Mouse (Mus musculus) 416B (cell line): ENCODE results near the gene Gp1ba.

Experiments used
- DNase-seq: peaks from one replicate; pipeline ENCODE4 v3.0.0; 2011; ENCODE audit warnings: low read depth

Gp1ba gene

GRCm38 (mm10) chr11:70670483-70670882 is 31.6 kb downstream of the Gp1ba start:
- no peak for DNase-seq

DNA sequence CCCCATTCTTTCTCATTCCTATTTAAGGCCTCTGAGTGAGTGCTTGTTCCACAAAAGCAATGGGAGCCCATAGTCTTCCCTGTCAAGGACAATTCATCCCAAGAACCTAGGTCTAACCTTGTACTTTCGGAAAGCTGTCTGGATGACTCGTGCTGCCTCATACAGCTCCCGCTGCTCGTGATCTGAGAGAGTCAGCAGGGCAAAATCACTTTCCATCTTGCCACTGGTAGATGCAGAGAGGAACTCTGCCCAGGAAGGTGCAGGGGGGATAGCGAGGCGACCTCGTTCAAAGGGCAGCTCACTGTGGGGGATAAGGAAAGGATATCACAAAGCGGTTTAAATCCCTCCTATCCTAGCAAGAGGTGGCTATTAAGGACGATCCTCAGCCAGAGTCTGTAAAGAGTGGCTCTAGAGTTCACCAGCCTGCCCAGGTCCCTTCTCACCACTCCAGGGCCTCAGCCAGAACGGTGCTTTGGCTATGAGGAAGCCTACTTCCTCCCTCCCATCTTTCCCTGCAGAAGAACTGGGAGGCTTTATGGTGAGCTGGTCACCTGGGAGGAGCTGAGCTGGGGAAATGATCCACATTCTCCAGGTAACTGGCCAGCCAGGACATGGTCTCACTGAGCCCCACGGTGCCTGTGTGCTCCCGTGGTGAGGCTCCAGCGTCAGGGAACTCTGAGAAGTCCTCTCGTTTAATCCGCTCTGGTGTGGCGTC is 32.6 kb downstream of the Gp1ba start:
- no peak for DNase-seq

GRCm38 (mm10) chr11:70674014-70674413 is 35.1 kb downstream of the Gp1ba start:
- no peak for DNase-seq

- DNase-seq, result no peak
Observed at GRCm38 (mm10) chr11:70674501-70674900, 35.6 kb downstream of the Gp1ba start.

- DNase-seq, result no peak
Observed at GRCm38 (mm10) chr11:70678092-70678491, 39.2 kb downstream of the Gp1ba start.

DNA sequence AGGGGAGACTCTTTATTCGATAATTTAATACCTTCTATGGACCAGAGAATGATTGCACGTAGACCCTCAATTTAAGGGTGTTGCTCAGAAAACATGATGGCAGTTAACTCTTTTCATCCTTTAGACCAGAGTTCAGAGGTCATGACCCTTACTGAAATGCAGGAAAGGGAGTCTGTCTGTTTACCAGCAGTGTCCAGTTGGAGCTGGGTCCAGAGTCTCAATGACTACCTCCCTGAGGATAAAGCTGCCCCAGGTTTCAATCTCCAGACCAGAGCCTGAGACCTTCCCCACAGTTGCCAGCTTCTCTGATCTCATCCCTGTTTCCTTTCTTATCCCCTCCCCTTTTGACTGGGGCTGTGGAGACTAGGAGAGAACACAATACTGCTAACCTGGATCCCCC is 39.7 kb downstream of the Gp1ba start:
- DNase-seq, result no peak

DNA sequence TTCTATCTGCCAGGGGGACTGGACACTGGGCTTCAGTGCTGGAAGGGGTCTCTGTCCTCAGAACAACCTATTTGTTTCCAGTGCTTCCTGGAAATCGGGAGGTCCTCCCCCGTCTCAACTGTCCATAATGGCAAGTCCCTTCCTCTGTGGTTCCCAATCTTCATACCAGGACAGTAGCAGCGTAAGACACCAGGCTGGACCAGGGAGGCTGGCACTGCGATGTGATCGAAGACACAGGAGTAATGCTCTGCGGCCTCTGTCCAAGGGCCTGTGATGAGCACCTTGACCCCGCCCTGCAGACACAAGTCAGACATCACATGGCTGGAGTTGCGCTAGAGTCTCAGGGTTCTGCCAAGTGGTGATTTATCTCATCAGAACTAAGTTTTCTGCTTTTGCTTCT is 40.4 kb downstream of the Gp1ba start:
- no peak for DNase-seq

DNA sequence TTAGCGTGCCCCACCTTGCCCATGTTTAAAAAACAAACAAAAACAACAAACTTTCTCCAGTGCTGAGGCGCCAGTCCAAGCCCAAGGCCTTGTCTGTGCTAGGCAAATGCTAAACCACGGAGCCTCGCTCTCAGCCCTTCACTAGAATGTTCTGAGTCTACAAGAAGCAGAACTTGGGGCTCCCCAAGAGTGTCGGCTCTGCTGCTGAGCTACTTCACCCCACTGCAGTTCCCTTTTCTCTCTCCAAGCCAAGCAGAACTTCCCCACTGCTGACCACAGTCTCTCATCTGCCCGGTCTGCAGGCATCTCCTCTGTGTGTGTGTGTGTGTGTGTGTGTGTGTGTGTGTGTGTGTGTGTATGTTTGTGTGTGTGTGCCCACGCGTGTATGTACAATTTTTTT is 41.0 kb downstream of the Gp1ba start:
- DNase-seq, result peak; percentile 84

DNA sequence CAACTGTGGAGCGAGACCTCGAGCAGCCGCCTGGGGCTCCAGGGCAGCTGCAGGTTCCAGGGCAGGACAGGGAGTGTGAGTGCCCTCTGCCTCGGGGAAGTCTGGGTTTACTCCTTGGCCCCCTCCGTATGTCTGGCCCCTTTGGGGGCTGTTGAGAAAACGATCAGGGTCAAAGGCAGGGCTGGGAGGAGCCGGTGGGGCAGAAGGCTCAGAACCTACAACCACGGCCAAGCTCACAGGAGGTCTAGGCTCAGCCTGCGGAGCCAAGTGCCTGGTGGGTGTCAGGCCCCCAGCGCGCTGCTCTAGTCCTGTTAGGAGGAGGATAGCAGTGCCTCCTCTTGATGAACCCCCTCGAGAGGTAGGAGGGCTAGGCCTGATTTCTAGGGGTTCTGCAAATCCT is 42.2 kb downstream of the Gp1ba start:
- no peak for DNase-seq

DNA sequence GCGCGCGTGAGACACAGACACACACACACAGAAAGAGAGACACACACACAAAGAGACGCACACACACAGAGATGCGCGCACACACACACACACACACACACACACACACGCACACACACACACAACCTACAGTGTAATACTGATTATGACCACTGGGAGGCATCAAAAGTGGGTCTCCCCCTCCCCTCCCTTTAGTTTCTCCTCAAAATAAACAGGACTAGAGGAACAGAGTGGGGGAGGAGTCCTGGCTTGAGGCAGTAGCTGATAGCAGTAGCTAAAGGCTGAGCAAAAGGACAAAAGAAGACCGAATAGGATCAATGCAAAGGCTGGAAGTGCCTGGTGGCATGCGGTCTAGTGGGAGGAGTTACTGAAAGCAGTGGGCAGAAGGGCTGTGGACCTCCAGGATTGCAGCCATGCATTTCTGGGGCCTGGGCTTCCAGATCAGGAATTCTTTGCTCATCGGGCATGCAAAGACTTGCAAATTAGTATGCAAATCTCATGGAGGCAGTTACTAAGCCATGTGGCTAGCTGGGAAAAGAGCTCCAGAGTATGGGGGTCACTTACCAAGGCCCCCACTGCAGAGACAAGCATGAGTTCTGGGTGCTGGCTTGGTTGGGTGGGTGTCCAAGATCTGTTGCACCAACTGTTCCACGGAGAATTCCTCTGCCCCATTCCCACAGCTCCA is 43.1 kb downstream of the Gp1ba start:
- peak; percentile 58 for DNase-seq

GRCm38 (mm10) chr11:70683640-70684039 is 44.7 kb downstream of the Gp1ba start:
- DNase-seq, result no peak

DNA sequence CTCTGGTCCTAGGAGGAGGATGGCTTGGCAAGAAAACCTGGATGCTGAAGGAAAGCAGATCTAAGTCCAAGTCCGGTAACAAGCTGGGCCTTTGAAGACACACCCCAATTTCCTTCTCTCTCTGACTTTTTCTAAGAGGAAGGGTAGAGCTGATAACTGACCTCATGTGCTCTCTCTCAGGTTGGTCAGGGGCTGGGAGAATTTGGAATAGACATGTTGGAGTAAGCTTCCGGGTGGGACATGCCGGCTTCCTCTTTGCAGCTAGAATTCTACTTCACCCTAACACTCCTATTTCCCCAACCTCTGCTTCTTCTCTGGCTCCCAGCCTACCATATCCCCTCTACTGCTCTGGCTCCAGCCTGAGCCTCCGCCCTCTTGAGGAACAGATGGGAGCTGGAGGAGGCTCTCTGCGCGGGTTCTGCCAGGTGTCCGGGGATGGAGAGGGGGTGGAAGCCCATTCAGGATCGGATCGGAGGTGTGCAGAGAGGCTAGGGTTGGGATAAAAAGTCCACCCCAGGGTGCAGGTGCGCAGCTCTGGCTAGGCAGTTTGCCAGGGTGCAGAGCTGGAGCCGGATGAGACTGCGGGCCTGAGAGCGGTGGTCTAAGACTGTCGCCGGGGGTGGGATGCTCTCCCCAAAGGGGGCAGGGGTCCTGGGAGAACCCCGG is 48.1 kb downstream of the Gp1ba start:
- DNase-seq, result peak; percentile 30

GRCm38 (mm10) chr11:70687601-70688199 is 48.8 kb downstream of the Gp1ba start, which contains the start of gene Camta2:
Gene Camta2, minus strand, starts transcription at chr11:70688105.
- DNase-seq, result peak; percentile 82

DNA sequence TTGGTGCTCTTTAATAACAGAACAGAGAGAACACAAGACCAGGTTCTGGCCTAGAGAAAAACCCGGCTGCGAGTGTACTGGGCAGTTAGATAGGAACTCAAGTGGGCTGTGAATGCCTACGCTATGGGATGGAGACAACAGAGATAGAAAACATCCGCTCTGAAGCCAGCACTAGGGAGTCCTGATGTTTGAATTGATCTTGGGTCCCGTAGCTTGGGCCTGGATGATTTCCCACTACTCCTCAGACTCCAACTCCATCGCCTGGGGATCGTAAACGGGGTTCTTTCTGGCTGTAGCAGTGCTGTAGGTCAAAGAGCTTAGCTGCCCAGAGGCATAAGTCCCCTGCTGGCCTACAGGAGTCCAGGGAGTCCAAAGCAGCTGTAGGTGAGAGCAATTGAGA is 49.5 kb downstream of the Gp1ba start:
- no peak for DNase-seq

DNA sequence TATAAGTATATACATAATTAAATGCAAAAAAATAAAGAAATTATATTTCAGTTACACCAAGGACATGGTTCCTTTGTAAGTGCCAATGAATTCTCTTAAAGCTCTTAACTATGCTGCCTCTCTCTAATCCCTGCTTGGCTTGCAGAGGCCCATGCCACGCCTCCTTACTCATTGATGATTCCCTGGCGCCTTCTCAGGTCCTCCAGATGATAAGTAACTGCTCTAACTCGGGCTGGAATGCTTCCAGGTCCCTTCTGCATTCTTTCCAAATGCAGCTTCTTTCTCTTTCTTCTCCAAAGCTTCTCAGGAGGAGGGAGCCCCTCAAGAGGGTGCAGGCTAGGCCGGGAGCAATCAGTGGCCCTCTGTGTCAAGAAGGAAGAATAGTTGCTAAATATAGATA is 50.7 kb downstream of the Gp1ba start:
- no peak for DNase-seq
